Mouse (Mus musculus): Measurements from ENCODE around the gene Polr1c. TPM values are rescaled to one million over a fixed set of nuclear protein-coding genes. Genes with fewer than 3 reads are reported as not detected.

Polr1c gene
- 50.0 and 55.6 TPM in 2 replicates for total RNA-seq (2017)

GRCm38 (mm10) chr17:46247512-46248188, at the start of gene Polr1c, which contains the start of gene Yipf3:
TSS of gene Polr1c (minus strand) at chr17:46248054.
TSS of gene Yipf3 (plus strand) at chr17:46248080.
- ATAC-seq (replicated peaks; ENCODE audit: low read depth, poor library complexity, severe bottlenecking) = peak; percentile 93

GRCm38 (mm10) chr17:46297028-46297363, 49.1 kb upstream of the Polr1c start:
- no peak for ATAC-seq (replicated peaks; ENCODE audit: low read depth, poor library complexity, severe bottlenecking)

- no peak for ATAC-seq (replicated peaks; ENCODE audit: low read depth, poor library complexity, severe bottlenecking)
Measured at GRCm38 (mm10) chr17:46296601-46297000, 48.7 kb upstream of the Polr1c start.

- ATAC-seq (replicated peaks; ENCODE audit: low read depth, poor library complexity, severe bottlenecking) = no peak
Measured at GRCm38 (mm10) chr17:46287678-46288095, 39.8 kb upstream of the Polr1c start.

GRCm38 (mm10) chr17:46285407-46285806, 37.6 kb upstream of the Polr1c start:
- no peak for ATAC-seq (replicated peaks; ENCODE audit: low read depth, poor library complexity, severe bottlenecking)

GRCm38 (mm10) chr17:46284653-46285052, 36.8 kb upstream of the Polr1c start:
- ATAC-seq (replicated peaks; ENCODE audit: low read depth, poor library complexity, severe bottlenecking) = no peak

- ATAC-seq (replicated peaks; ENCODE audit: low read depth, poor library complexity, severe bottlenecking) = no peak
Measured at GRCm38 (mm10) chr17:46283911-46284310, 36.1 kb upstream of the Polr1c start.

- ATAC-seq (replicated peaks; ENCODE audit: low read depth, poor library complexity, severe bottlenecking) = no peak
Measured at GRCm38 (mm10) chr17:46283140-46283539, 35.3 kb upstream of the Polr1c start.

- peak; percentile 93 for ATAC-seq (replicated peaks; ENCODE audit: low read depth, poor library complexity, severe bottlenecking)
Measured at GRCm38 (mm10) chr17:46282483-46283123, 34.7 kb upstream of the Polr1c start, which contains the start of gene Tjap1. TSS of gene Tjap1 (minus strand) at chr17:46283026.

GRCm38 (mm10) chr17:46278011-46278765, 30.3 kb upstream of the Polr1c start:
- no peak for ATAC-seq (replicated peaks; ENCODE audit: low read depth, poor library complexity, severe bottlenecking)

GRCm38 (mm10) chr17:46277586-46277985, 29.7 kb upstream of the Polr1c start:
- ATAC-seq (replicated peaks; ENCODE audit: low read depth, poor library complexity, severe bottlenecking) = no peak

GRCm38 (mm10) chr17:46275506-46275905, 27.7 kb upstream of the Polr1c start:
- no peak for ATAC-seq (replicated peaks; ENCODE audit: low read depth, poor library complexity, severe bottlenecking)

- ATAC-seq (replicated peaks; ENCODE audit: low read depth, poor library complexity, severe bottlenecking) = no peak
Measured at GRCm38 (mm10) chr17:46275034-46275433, 27.2 kb upstream of the Polr1c start.

- ATAC-seq (replicated peaks; ENCODE audit: low read depth, poor library complexity, severe bottlenecking) = no peak
Measured at GRCm38 (mm10) chr17:46274465-46274864, 26.6 kb upstream of the Polr1c start.

GRCm38 (mm10) chr17:46273803-46274236, 26.0 kb upstream of the Polr1c start:
- no peak for ATAC-seq (replicated peaks; ENCODE audit: low read depth, poor library complexity, severe bottlenecking)

GRCm38 (mm10) chr17:46272675-46273074, 24.8 kb upstream of the Polr1c start:
- ATAC-seq (replicated peaks; ENCODE audit: low read depth, poor library complexity, severe bottlenecking) = no peak

- ATAC-seq (replicated peaks; ENCODE audit: low read depth, poor library complexity, severe bottlenecking) = no peak
Measured at GRCm38 (mm10) chr17:46272058-46272457, 24.2 kb upstream of the Polr1c start.

GRCm38 (mm10) chr17:46269771-46270534, 22.1 kb upstream of the Polr1c start:
- no peak for ATAC-seq (replicated peaks; ENCODE audit: low read depth, poor library complexity, severe bottlenecking)

GRCm38 (mm10) chr17:46268026-46268720, 20.3 kb upstream of the Polr1c start:
- ATAC-seq (replicated peaks; ENCODE audit: low read depth, poor library complexity, severe bottlenecking) = no peak

- ATAC-seq (replicated peaks; ENCODE audit: low read depth, poor library complexity, severe bottlenecking) = no peak
Measured at GRCm38 (mm10) chr17:46267511-46267910, 19.7 kb upstream of the Polr1c start.
